Mouse (Mus musculus): ENCODE measurements at regions not wholly inside any gene's neighbourhood (a gene's known extent, or its start where the extent isn't known, plus 50 kb on each side); places are given as distances from the start of the nearest gene placed in this dataset.

GRCm38 (mm10) chr9:61249691-61250425, 122.3 kb upstream of the Tle3 start:
- Histone ChIP-seq H3K27me3 (peaks cover 11% of the 10 kb centered on the region; the same call in 1 of the 2 replicates), H3K9ac (no peak overlapping the region), H3K9me3 (no peaks in the 10 kb centered on the region), H3K4me3 (no peak overlapping the region), H3K27ac (no peak overlapping the region), H3K36me3 (no peaks in the 10 kb centered on the region), H3K4me2 (no peak overlapping the region), H3K4me1 (no peaks in the 10 kb centered on the region)
- 64% methylated on average over 5 of the region's 5 CpGs for WGBS
- no peak for ATAC-seq (ENCODE audit: borderline replicate concordance, extremely low read depth, low FRiP score, low TSS enrichment)

GRCm38 (mm10) chr9:61251606-61252005, 120.6 kb upstream of the Tle3 start:
- Histone ChIP-seq H3K4me3 (no peak overlapping the region), H3K27ac (no peak overlapping the region), H3K9ac (no peak overlapping the region), H3K9me3 (no peaks in the 10 kb centered on the region), H3K4me2 (no peak overlapping the region), H3K4me1 (no peaks in the 10 kb centered on the region), H3K36me3 (no peaks in the 10 kb centered on the region), H3K27me3 (peaks cover 11% of the 10 kb centered on the region; the same call in 1 of the 2 replicates)
- no peak for ATAC-seq (ENCODE audit: borderline replicate concordance, extremely low read depth, low FRiP score, low TSS enrichment)
- WGBS = 47% methylated on average over 6 of the region's 6 CpGs

GRCm38 (mm10) chr9:61253761-61254160, 118.4 kb upstream of the Tle3 start:
- 58% methylated on average over 3 of the region's 3 CpGs for WGBS
- Histone ChIP-seq H3K4me2 (no peak overlapping the region), H3K4me3 (no peak overlapping the region), H3K27ac (no peak overlapping the region), H3K9ac (no peak overlapping the region), H3K36me3 (no peaks in the 10 kb centered on the region), H3K4me1 (no peaks in the 10 kb centered on the region), H3K9me3 (no peaks in the 10 kb centered on the region), H3K27me3 (peaks cover 14% of the 10 kb centered on the region; the same call in 1 of the 2 replicates)
- ATAC-seq (ENCODE audit: borderline replicate concordance, extremely low read depth, low FRiP score, low TSS enrichment) = no peak

- H3K36me3 ChIP-seq = no peaks in the 10 kb centered on the region
- no peak overlapping the region for H3K9ac ChIP-seq
- H3K4me2 ChIP-seq = no peak overlapping the region
- peaks cover 21% of the 10 kb centered on the region for H3K4me1 ChIP-seq
- no peak overlapping the region for H3K4me3 ChIP-seq
- 41% methylated on average over 4 of the region's 4 CpGs for WGBS
- no peaks in the 10 kb centered on the region for H3K9me3 ChIP-seq
- peaks cover 32% of the 10 kb centered on the region; the same call in 1 of the 2 replicates for H3K27me3 ChIP-seq
- ATAC-seq (ENCODE audit: borderline replicate concordance, extremely low read depth, low FRiP score, low TSS enrichment) = no peak
- H3K27ac ChIP-seq = no peak overlapping the region
Measured at GRCm38 (mm10) chr9:61257488-61257887, 114.7 kb upstream of the Tle3 start.

- Histone ChIP-seq H3K27ac (no peak overlapping the region), H3K4me2 (no peak overlapping the region), H3K9ac (no peak overlapping the region), H3K4me3 (no peak overlapping the region), H3K9me3 (no peaks in the 10 kb centered on the region), H3K4me1 (peaks cover 21% of the 10 kb centered on the region), H3K36me3 (no peaks in the 10 kb centered on the region), H3K27me3 (peaks cover 30% of the 10 kb centered on the region; the same call in 1 of the 2 replicates)
- ATAC-seq (ENCODE audit: borderline replicate concordance, extremely low read depth, low FRiP score, low TSS enrichment) = no peak
- WGBS = 56% methylated on average over 5 of the region's 5 CpGs
Measured at GRCm38 (mm10) chr9:61258100-61258499, 114.1 kb upstream of the Tle3 start.

- H3K4me3 ChIP-seq = no peak overlapping the region
- no peak overlapping the region for H3K27ac ChIP-seq
- H3K36me3 ChIP-seq = no peaks in the 10 kb centered on the region
- H3K4me2 ChIP-seq = no peak overlapping the region
- peaks cover 24% of the 10 kb centered on the region; the same call in 1 of the 2 replicates for H3K27me3 ChIP-seq
- peaks cover 21% of the 10 kb centered on the region for H3K4me1 ChIP-seq
- no peaks in the 10 kb centered on the region for H3K9me3 ChIP-seq
- no peak overlapping the region for H3K9ac ChIP-seq
- ATAC-seq (ENCODE audit: borderline replicate concordance, extremely low read depth, low FRiP score, low TSS enrichment) = no peak
- 22% methylated on average over 7 of the region's 7 CpGs for WGBS
Measured at GRCm38 (mm10) chr9:61259421-61260174, 112.6 kb upstream of the Tle3 start.

- ATAC-seq (ENCODE audit: borderline replicate concordance, extremely low read depth, low FRiP score, low TSS enrichment) = no peak
Measured at GRCm38 (mm10) chr9:61261263-61261662, 110.9 kb upstream of the Tle3 start.

GRCm38 (mm10) chr9:61261739-61262333, 110.3 kb upstream of the Tle3 start:
- H3K36me3 ChIP-seq = no peaks in the 10 kb centered on the region
- no peaks in the 10 kb centered on the region for H3K9me3 ChIP-seq
- H3K4me3 ChIP-seq = no peak overlapping the region
- ATAC-seq (ENCODE audit: borderline replicate concordance, extremely low read depth, low FRiP score, low TSS enrichment) = no peak
- no peak overlapping the region for H3K27ac ChIP-seq
- H3K4me2 ChIP-seq = no peak overlapping the region
- peaks cover 21% of the 10 kb centered on the region for H3K4me1 ChIP-seq
- no peak overlapping the region for H3K9ac ChIP-seq
- 21% methylated on average over 12 of the region's 12 CpGs for WGBS
- H3K27me3 ChIP-seq = peaks cover 24% of the 10 kb centered on the region; the same call in 1 of the 2 replicates

More at GRCm38 (mm10) chr9:61261263-61261662, 110.9 kb upstream of the Tle3 start:
- Histone ChIP-seq H3K36me3 (no peaks in the 10 kb centered on the region), H3K9me3 (no peaks in the 10 kb centered on the region), H3K9ac (no peak overlapping the region), H3K4me1 (peaks cover 21% of the 10 kb centered on the region), H3K27ac (no peak overlapping the region), H3K27me3 (peaks cover 24% of the 10 kb centered on the region; the same call in 1 of the 2 replicates), H3K4me2 (no peak overlapping the region), H3K4me3 (no peak overlapping the region)
- WGBS = 36% methylated on average over 6 of the region's 6 CpGs

GRCm38 (mm10) chr9:61263335-61263734, 108.8 kb upstream of the Tle3 start:
- no peak for ATAC-seq (ENCODE audit: borderline replicate concordance, extremely low read depth, low FRiP score, low TSS enrichment)
- peaks cover 24% of the 10 kb centered on the region; the same call in 1 of the 2 replicates for H3K27me3 ChIP-seq
- no peak overlapping the region for H3K9ac ChIP-seq
- 74% methylated on average over 4 of the region's 4 CpGs for WGBS
- H3K4me3 ChIP-seq = no peak overlapping the region
- no peaks in the 10 kb centered on the region for H3K36me3 ChIP-seq
- peaks cover 21% of the 10 kb centered on the region for H3K4me1 ChIP-seq
- no peak overlapping the region for H3K27ac ChIP-seq
- no peak overlapping the region for H3K4me2 ChIP-seq
- H3K9me3 ChIP-seq = no peaks in the 10 kb centered on the region

- ATAC-seq (ENCODE audit: borderline replicate concordance, extremely low read depth, low FRiP score, low TSS enrichment) = no peak
- no peaks in the 10 kb centered on the region for H3K9me3 ChIP-seq
- no peak overlapping the region for H3K4me3 ChIP-seq
- no peak overlapping the region for H3K4me2 ChIP-seq
- peaks cover 18% of the 10 kb centered on the region; the same call in 1 of the 2 replicates for H3K27me3 ChIP-seq
- WGBS = 87% methylated on average over 5 of the region's 5 CpGs
- no peak overlapping the region for H3K27ac ChIP-seq
- peaks cover 11% of the 10 kb centered on the region; the same call in 1 of the 2 replicates for H3K4me1 ChIP-seq
- no peaks in the 10 kb centered on the region for H3K36me3 ChIP-seq
- no peak overlapping the region for H3K9ac ChIP-seq
Measured at GRCm38 (mm10) chr9:61265466-61265865, 106.7 kb upstream of the Tle3 start.

- no peak for ATAC-seq (ENCODE audit: borderline replicate concordance, extremely low read depth, low FRiP score, low TSS enrichment)
- no peak overlapping the region for H3K4me3 ChIP-seq
- H3K9me3 ChIP-seq = no peaks in the 10 kb centered on the region
- no peaks in the 10 kb centered on the region for H3K36me3 ChIP-seq
- WGBS = 77% methylated on average over 6 of the region's 6 CpGs
- no peak overlapping the region for H3K27ac ChIP-seq
- peaks cover 25% of the 10 kb centered on the region; the same call in 1 of the 2 replicates for H3K27me3 ChIP-seq
- H3K4me1 ChIP-seq = no peaks in the 10 kb centered on the region
- H3K4me2 ChIP-seq = no peak overlapping the region
- no peak overlapping the region for H3K9ac ChIP-seq
Measured at GRCm38 (mm10) chr9:61266992-61267391, 105.2 kb upstream of the Tle3 start.

Measured in lung, embryonic 15.5 days (tissue).